Mouse (Mus musculus): ENCODE measurements around the gene Cped1. TPM values are rescaled to one million over a fixed set of nuclear protein-coding genes. Genes with fewer than 3 reads are reported as not detected.
"Not testable (repeated sequence)": the region's sequence is repeated elsewhere in the genome, so short reads cannot be mapped to it uniquely, and the experiment has no call there.

The Cped1 gene
- total RNA-seq, 1 experiment from 2014 or later: 30.4 TPM

- no peak for DNase-seq
These were observed 245.5 kb downstream of the Cped1 start for GRCm38 (mm10) chr6:22231244-22231643.

GRCm38 (mm10) chr6:22233517-22233916, 247.8 kb downstream of the Cped1 start:
- no peak for DNase-seq

- no peak for DNase-seq
These were observed 249.4 kb downstream of the Cped1 start for GRCm38 (mm10) chr6:22235133-22235532.

GRCm38 (mm10) chr6:22243321-22243720, 257.6 kb downstream of the Cped1 start:
- DNase-seq: no peak

- no peak for DNase-seq
These were observed 261.0 kb downstream of the Cped1 start for GRCm38 (mm10) chr6:22246696-22247095.

GRCm38 (mm10) chr6:22258784-22259183, 273.1 kb downstream of the Cped1 start:
- DNase-seq: no peak

GRCm38 (mm10) chr6:22262519-22262918, 276.8 kb downstream of the Cped1 start:
- no peak for DNase-seq

- DNase-seq: not testable (repeated sequence)
These were observed 278.4 kb downstream of the Cped1 start for GRCm38 (mm10) chr6:22264094-22264493.

- no peak for DNase-seq
These were observed 280.3 kb downstream of the Cped1 start for GRCm38 (mm10) chr6:22266018-22266417.

GRCm38 (mm10) chr6:22267807-22268667, 282.3 kb downstream of the Cped1 start:
- DNase-seq: no peak

GRCm38 (mm10) chr6:22268677-22269076, 283.0 kb downstream of the Cped1 start:
- no peak for DNase-seq

GRCm38 (mm10) chr6:22269840-22270521, 284.3 kb downstream of the Cped1 start:
- peak; percentile 59 for DNase-seq

GRCm38 (mm10) chr6:22277941-22278340, 292.2 kb downstream of the Cped1 start:
- no peak for DNase-seq

GRCm38 (mm10) chr6:22280217-22280861, 294.6 kb downstream of the Cped1 start:
- peak; percentile 59 for DNase-seq

- no peak for DNase-seq
These were observed 296.7 kb downstream of the Cped1 start for GRCm38 (mm10) chr6:22282405-22282804.

GRCm38 (mm10) chr6:22288004-22288736, 302.5 kb downstream of the Cped1 start, which contains the start of gene Wnt16:
TSS of gene Wnt16 (plus strand) at chr6:22288227.
- peak; percentile 17 for DNase-seq

- DNase-seq: peak; percentile 23
These were observed 303.2 kb downstream of the Cped1 start for GRCm38 (mm10) chr6:22288737-22289460.

- DNase-seq: no peak
These were observed 303.8 kb downstream of the Cped1 start for GRCm38 (mm10) chr6:22289461-22290021.

GRCm38 (mm10) chr6:22290790-22291189, 305.1 kb downstream of the Cped1 start:
- no peak for DNase-seq

- no peak for DNase-seq
These were observed 306.3 kb downstream of the Cped1 start for GRCm38 (mm10) chr6:22292056-22292455.

- no peak for DNase-seq
These were observed 308.2 kb downstream of the Cped1 start for GRCm38 (mm10) chr6:22293922-22294321.
